Mouse (Mus musculus) erythroblast, embryonic 14.5 days (primary cell): ENCODE measurements around the gene Rab3a.

Experiments used
- GATA1 ChIP-seq: IDR thresholded peaks from 2 replicates; pipeline ENCODE4 v1.6.1; 2012; ENCODE audit warnings: low read length, inconsistent platforms, mixed read lengths
- TAL1 ChIP-seq: IDR thresholded peaks from 3 replicates; pipeline ENCODE4 v1.6.1; 2012; ENCODE audit warnings: low read length, inconsistent platforms, mixed read lengths

- TF ChIP-seq GATA1 (no peak), TAL1 (no peak)
These were observed 40.5 kb upstream of the Rab3a start for GRCm38 (mm10) chr8:70713991-70714390.
